Mouse (Mus musculus) liver, embryonic 18 days (tissue): ENCODE results near the gene Grm5. TPM values are rescaled to one million over a fixed set of nuclear protein-coding genes. Genes with fewer than 3 reads are reported as not detected.

Source experiments
- polyA plus RNA-seq: library from polyadenylated mRNA; depleted of rRNA; stranded (reverse); fragments of >200 nt; gene quantifications from 2 replicates; pipeline ENCODE4 v1.2.3, GENCODE M21; 2012; rRNA removed

Gene Grm5
- polyA plus RNA-seq = not detected in 2 replicates

DNA sequence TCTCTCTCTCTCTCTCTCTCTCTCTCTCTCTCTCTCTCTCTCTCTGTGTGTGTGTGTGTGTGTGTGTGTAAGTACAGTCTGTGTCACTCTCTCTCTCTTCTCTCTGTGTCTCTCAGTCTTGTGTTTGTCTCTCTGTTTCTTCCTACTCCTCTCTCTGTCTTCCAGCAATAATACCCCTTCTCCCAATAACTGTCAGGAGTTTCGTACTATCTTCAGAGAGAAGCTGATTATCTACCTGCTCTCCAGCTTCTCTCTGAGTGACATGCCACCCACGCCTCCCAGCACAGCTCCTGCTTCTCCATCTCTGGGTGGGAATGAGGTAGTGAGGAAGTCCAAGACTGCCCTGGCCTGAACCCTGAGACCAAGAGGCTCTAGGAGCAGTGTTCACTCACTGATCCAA, at the start of gene Grm5:
Gene Grm5, plus strand, starts transcription at position 301 of the 400 bp plus-strand sequence.

Other genes starting within 250 kb of the Grm5 start
- gene Tyr, start 90.7 kb upstream of the Grm5 start, polyA plus RNA-seq = not detected in 2 replicates